Mouse (Mus musculus) forebrain, postnatal 0 days (tissue): ENCODE results near the gene Large2. TPM values are rescaled to one million over a fixed set of nuclear protein-coding genes. Genes with fewer than 3 reads are reported as not detected.

Experiments used
- ATAC-seq: fragments of 200-750 bp; cut with Nextera tagmentation; 2 replicates; pipeline ENCODE4 v1.8.0; 2017; ENCODE audit warnings: mild to moderate bottlenecking, moderate library complexity
- DNase-seq: peaks from one replicate; pipeline ENCODE4 v3.0.0-alpha.2; 2015
- H3K27ac ChIP-seq: fragments of 300-500 bp; sonication (generic); 2 replicates; pipeline ENCODE4 v1.5.1; 2014; ENCODE audit warnings: low read depth, mild to moderate bottlenecking, antibody characterized with exemption, low read length, moderate library complexity, mixed read lengths
- H3K27me3 ChIP-seq: fragments of 300-500 bp; sonication (generic); 2 replicates; pipeline ENCODE4 v1.6.1; 2014; ENCODE audit warnings: mild to moderate bottlenecking, low read length, mixed read lengths; ENCODE audit not compliant: insufficient read depth
- H3K36me3 ChIP-seq: fragments of 300-500 bp; sonication (generic); 2 replicates; pipeline ENCODE4 v1.6.1; 2014; ENCODE audit warnings: mild to moderate bottlenecking, moderate library complexity; ENCODE audit not compliant: insufficient read depth
- H3K4me1 ChIP-seq: fragments of 300-500 bp; sonication (generic); 2 replicates; pipeline ENCODE4 v1.6.1; 2014; ENCODE audit warnings: antibody characterized with exemption; ENCODE audit not compliant: insufficient read depth
- H3K4me2 ChIP-seq: fragments of 300-500 bp; sonication (generic); 2 replicates; pipeline ENCODE4 v1.6.1; 2014; ENCODE audit warnings: low read depth, mild to moderate bottlenecking, moderate library complexity
- H3K4me3 ChIP-seq: fragments of 300-500 bp; sonication (generic); 2 replicates; pipeline ENCODE4 v1.5.1; 2014; ENCODE audit warnings: low read depth, low read length, mixed read lengths
- H3K9ac ChIP-seq: fragments of 300-500 bp; sonication (generic); 2 replicates; pipeline ENCODE4 v1.6.1; 2014; ENCODE audit warnings: mild to moderate bottlenecking
- H3K9me3 ChIP-seq: fragments of 300-500 bp; sonication (generic); 2 replicates; pipeline ENCODE4 v1.6.1; 2016; ENCODE audit warnings: low read length
- CTCF ChIP-seq: sonication (generic); IDR thresholded peaks from 2 replicates; pipeline ENCODE4 v1.5.1; 2016; ENCODE audit warnings: antibody characterized with exemption, control low read depth, low read depth
- WGBS: fragments of 180-500 bp; shearing (Covaris S2); extraction: QIAGEN DNeasy Blood & Tissue Kit; methylation state at CpG from one replicate; pipeline ENCODE4 v1.1.7; 2014; 5-methylcytosine and 5-hydroxymethylcytosine counted together
- microRNA-seq, 2 experiments: library from miRNA; unstranded; fragments of <30 nt; microRNA quantifications; one replicate each; pipeline ENCODE4; 2016
- polyA plus RNA-seq: library from polyadenylated mRNA; unstranded; fragments of >200 nt; fragmentation: Nextera tagmentation; extraction: Ambion mirVana; gene quantifications from 2 replicates; pipeline ENCODE4 v1.2.1, GENCODE M21; 2015
- total RNA-seq: library from RNA; depleted of rRNA; stranded (reverse); fragments of >200 nt; gene quantifications from 2 replicates; pipeline ENCODE4 v1.2.3, GENCODE M21; 2014; rRNA removed

Large2 gene
- total and polyA plus RNA-seq, 2 experiments from 2014 or later: 0.10 to 1.5 TPM

DNA sequence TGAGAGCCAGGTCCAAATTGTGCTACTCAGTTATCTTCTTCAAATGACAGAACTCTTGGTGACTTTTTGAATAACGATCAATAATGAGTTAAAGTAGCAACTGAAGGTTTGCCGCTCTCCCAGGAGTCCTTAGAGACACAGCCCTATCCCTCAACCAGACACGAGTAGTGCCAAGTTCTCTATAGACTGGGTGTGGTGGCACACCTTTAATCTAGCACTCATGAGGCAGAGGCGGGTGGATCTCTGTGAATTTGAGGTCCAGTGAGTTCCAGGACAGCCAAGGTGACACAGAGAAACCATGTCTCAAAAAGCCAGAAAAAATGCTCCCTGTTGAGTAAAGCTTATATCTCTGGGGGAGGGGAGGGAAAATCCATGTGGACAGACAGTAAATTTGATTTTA, 47.1 kb downstream of the Large2 start:
- Histone ChIP-seq H3K4me3 (no peak overlapping the region), H3K36me3 (peaks cover 33% of the 10 kb centered on the region), H3K4me1 (no peaks in the 10 kb centered on the region), H3K27ac (no peak overlapping the region), H3K27me3 (no peaks in the 10 kb centered on the region), H3K9me3 (no peaks in the 10 kb centered on the region), H3K4me2 (no peak overlapping the region), H3K9ac (no peak overlapping the region)
- ATAC-seq (no peak), DNase-seq (no peak)
- 91% methylated on average over 4 of the region's 4 CpGs for WGBS
- TF ChIP-seq CTCF: no peak

- Histone ChIP-seq H3K36me3 (peaks cover 31% of the 10 kb centered on the region), H3K4me3 (no peak overlapping the region), H3K4me2 (no peak overlapping the region), H3K9ac (no peak overlapping the region), H3K27ac (no peak overlapping the region), H3K4me1 (no peaks in the 10 kb centered on the region), H3K9me3 (no peaks in the 10 kb centered on the region), H3K27me3 (no peaks in the 10 kb centered on the region)
- no peak for ATAC-seq
- 92% methylated on average over 1 of the region's 1 CpGs for WGBS
- no peak for TF ChIP-seq CTCF
- no peak for DNase-seq
These were observed 48.4 kb downstream of the Large2 start for GRCm38 (mm10) chr2:92326221-92326620.

DNA sequence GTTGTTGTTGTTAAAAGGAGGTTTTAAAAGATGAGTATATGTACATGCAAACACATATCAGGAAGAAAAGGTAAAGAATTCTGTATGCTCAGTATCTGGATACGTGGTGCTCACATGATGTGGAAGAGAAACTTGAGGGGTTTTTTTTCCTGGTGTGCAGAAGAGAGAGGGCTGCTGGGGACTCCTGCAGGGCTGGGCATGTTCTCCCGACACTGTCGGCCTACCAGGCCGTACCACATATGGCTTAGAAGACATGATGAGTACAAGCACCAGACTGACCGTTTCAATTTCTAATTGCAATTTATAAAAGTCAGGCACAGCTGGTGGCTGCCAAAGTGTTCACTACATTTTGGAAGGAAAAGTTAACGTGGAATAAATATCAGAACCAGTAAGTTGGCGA, 49.0 kb downstream of the Large2 start:
- DNase-seq (no peak), ATAC-seq (no peak)
- Histone ChIP-seq H3K4me3 (no peak overlapping the region), H3K4me2 (no peak overlapping the region), H3K9ac (no peak overlapping the region), H3K9me3 (no peaks in the 10 kb centered on the region), H3K27me3 (no peaks in the 10 kb centered on the region), H3K4me1 (no peaks in the 10 kb centered on the region), H3K27ac (no peak overlapping the region), H3K36me3 (peaks cover 31% of the 10 kb centered on the region)
- TF ChIP-seq CTCF: no peak
- WGBS: 89% methylated on average over 7 of the region's 7 CpGs

DNA sequence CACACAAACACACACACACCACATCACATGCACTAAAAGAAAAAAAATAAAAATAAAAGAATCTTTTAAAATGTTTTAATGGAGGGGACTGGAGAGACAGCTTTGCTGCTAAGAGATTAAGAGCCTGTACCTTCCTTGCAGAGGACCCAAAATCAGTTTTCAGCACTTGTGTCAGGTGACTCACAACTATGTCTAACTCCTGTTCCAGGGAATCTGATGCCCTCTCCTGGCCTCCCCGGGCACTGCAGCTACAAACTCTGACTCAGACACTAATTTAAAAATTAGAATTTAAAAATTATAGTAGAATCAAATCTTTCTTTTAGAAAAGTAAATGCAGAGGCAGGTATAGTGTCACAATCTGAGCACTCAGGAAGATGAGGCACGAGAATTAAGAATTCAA, 52.0 kb downstream of the Large2 start:
- H3K9me3 ChIP-seq: no peaks in the 10 kb centered on the region
- DNase-seq (no peak), ATAC-seq (no peak)
- no peaks in the 10 kb centered on the region for H3K27me3 ChIP-seq
- H3K4me3 ChIP-seq: no peak overlapping the region
- no peak overlapping the region for H3K27ac ChIP-seq
- 90% methylated on average over 2 of the region's 2 CpGs for WGBS
- no peaks in the 10 kb centered on the region for H3K4me1 ChIP-seq
- H3K9ac ChIP-seq: no peak overlapping the region
- H3K4me2 ChIP-seq: no peak overlapping the region
- peak; percentile 40; the same call in 1 of the 2 replicates for TF ChIP-seq CTCF
- H3K36me3 ChIP-seq: peaks cover 8% of the 10 kb centered on the region; the same call in 1 of the 2 replicates

- H3K4me1 ChIP-seq: peaks cover 3% of the 10 kb centered on the region; the same call in 1 of the 2 replicates
- H3K4me3 ChIP-seq: no peak overlapping the region
- no peak for ATAC-seq
- no peak overlapping the region for H3K27ac ChIP-seq
- H3K9ac ChIP-seq: no peak overlapping the region
- no peak for DNase-seq
- H3K27me3 ChIP-seq: no peaks in the 10 kb centered on the region
- H3K4me2 ChIP-seq: no peak overlapping the region
- TF ChIP-seq CTCF: no peak
- peaks cover 3% of the 10 kb centered on the region; the same call in 1 of the 2 replicates for H3K36me3 ChIP-seq
- H3K9me3 ChIP-seq: no peaks in the 10 kb centered on the region
- 85% methylated on average over 5 of the region's 5 CpGs for WGBS
These were observed 57.4 kb downstream of the Large2 start for GRCm38 (mm10) chr2:92317228-92317627.

- H3K9ac ChIP-seq: no peak overlapping the region
- 74% methylated on average over 3 of the region's 3 CpGs for WGBS
- H3K4me3 ChIP-seq: no peak overlapping the region
- ATAC-seq (no peak), DNase-seq (no peak)
- H3K27ac ChIP-seq: no peak overlapping the region
- H3K9me3 ChIP-seq: no peaks in the 10 kb centered on the region
- H3K4me2 ChIP-seq: no peak overlapping the region
- no peaks in the 10 kb centered on the region for H3K36me3 ChIP-seq
- TF ChIP-seq CTCF: no peak
- peaks cover 6% of the 10 kb centered on the region; the same call in 1 of the 2 replicates for H3K4me1 ChIP-seq
- H3K27me3 ChIP-seq: no peaks in the 10 kb centered on the region
These were observed 58.0 kb downstream of the Large2 start for GRCm38 (mm10) chr2:92316652-92317051.

Small RNA genes lying within 50 kb of the gene (microRNA-seq; reads per million reads assigned to microRNA genes)
- 0.39 to 1.1 reads per million in 2 experiments for gene Mir7000

Other genes starting within 250 kb of the Large2 start
- 33.5 and 41.1 TPM in 2 replicates for gene Pex16, start 193 bp downstream of the Large2 start, total RNA-seq
- gene Pex16, start 193 bp downstream of the Large2 start, polyA plus RNA-seq: 53.2 and 53.7 TPM in 2 replicates
- 2.3 and 2.6 TPM in 2 replicates for gene 1700029I15Rik, start 7.7 kb upstream of the Large2 start, total RNA-seq
- gene 1700029I15Rik, start 7.7 kb upstream of the Large2 start, polyA plus RNA-seq: 2.4 and 3.1 TPM in 2 replicates
- gene Mapk8ip1, start 26.4 kb upstream of the Large2 start, total RNA-seq: 223 and 225 TPM in 2 replicates
- 129 and 150 TPM in 2 replicates for gene Mapk8ip1, start 26.4 kb upstream of the Large2 start, polyA plus RNA-seq
- gene Cry2, start 59.2 kb upstream of the Large2 start, total RNA-seq: 26.5 and 36.7 TPM in 2 replicates
- 28.5 and 43.2 TPM in 2 replicates for gene Cry2, start 59.2 kb upstream of the Large2 start, polyA plus RNA-seq
- gene Slc35c1, start 85.7 kb upstream of the Large2 start, total RNA-seq: 4.6 and 9.1 TPM in 2 replicates
- gene Slc35c1, start 85.7 kb upstream of the Large2 start, polyA plus RNA-seq: 13.1 and 14.4 TPM in 2 replicates
- 42.5 and 47.4 TPM in 2 replicates for gene Chst1, start 224.8 kb upstream of the Large2 start, total RNA-seq
- 25.7 and 40.4 TPM in 2 replicates for gene Chst1, start 224.8 kb upstream of the Large2 start, polyA plus RNA-seq